Mouse (Mus musculus) embryo, embryonic 11 days (tissue): ENCODE measurements around the gene Hsd17b13.
"Not testable (repeated sequence)": the region's sequence is repeated elsewhere in the genome, so short reads cannot be mapped to it uniquely, and the experiment has no call there.

Experiments
- DNase-seq: peaks from one replicate; pipeline ENCODE4 v3.0.0-alpha.2; 2015

Gene Hsd17b13

DNA sequence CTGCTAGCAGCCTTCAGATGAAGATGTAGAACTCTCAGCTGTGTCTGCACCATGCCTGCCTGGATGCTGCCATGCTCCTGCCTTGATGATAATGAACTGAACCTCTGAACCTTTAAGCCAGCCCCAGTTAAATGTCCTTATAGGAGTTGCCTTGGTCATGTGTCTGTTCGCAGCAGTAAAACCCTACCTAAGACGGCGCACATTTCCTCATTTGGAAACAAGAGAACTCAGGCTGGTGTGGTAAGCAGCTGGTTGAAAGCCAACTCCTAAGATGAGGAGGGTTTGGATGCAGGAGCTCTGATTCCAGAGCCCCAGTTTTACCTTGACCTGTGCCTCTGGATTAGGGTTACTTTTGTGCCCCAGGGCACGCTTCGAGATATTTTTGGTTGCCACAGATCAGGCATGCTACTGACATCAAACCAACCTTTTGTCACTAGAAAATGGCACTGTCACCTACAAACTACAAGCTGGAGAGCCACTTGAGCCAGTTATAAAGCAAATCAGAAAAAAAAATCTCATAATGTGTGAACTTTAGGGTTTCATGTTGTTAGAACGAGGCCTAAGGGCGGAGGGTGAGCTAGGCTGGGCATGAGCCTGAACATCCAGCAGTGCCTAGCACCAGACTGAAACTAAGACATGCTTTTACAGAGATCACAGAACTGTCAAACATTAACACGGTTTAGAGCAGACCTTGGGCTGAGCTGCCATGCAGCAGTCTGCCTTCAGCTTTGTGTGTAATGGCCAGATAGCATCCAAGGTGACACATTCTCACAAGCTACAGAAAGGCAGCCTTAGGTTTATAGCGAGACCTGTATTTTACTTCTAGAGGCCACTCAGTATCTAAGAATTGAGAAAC is 3.7 kb upstream of the Hsd17b13 start:
- no peak for DNase-seq

DNA sequence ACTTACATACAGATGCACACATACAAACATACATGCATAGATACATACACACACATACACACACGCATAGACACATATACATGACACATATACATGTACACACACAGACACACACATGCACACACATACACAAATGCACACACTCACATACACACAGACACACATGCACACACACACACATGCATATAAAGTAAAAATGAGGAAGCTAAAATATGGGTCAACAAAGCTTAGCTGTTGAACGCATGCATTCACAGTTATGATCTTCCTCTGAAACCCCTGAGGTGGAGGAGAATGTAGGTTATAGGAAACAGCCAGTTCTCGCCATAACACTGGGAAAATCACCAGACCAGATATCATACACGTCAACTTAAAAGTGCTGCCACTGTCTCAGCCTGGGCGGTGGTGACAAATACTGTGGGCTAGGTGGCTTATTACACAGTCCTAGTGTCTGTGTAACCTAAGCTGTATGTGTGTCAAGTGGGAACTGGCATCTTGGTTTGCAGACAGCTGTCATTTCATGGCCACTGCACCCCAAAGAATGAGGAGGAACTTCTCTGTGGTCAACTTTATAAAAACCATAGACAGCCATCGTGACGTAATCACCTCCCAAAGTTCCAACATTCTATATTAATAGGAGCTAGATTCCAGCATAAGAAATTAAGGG is 829 bp upstream of the Hsd17b13 start:
- no peak for DNase-seq

DNA sequence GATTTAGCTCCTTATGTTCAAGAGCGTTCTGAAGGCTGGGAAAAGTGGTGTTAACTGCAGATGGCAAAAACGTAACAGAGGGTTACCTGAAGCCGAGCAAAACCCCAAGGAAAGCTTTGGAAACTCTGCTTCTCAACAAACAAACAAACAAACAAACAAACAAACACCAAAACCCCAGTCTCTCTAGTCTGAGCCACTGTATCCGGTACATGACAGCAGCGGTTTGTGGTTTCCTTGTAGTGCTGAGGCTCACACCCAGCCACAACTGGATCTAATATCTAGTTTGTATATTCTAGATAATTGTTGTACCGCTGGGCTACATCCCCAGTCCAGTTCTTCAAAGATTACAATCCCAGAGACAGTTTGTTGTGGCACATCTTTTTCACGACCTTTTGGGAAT is 1.5 kb downstream of the Hsd17b13 start:
- no peak for DNase-seq

DNA sequence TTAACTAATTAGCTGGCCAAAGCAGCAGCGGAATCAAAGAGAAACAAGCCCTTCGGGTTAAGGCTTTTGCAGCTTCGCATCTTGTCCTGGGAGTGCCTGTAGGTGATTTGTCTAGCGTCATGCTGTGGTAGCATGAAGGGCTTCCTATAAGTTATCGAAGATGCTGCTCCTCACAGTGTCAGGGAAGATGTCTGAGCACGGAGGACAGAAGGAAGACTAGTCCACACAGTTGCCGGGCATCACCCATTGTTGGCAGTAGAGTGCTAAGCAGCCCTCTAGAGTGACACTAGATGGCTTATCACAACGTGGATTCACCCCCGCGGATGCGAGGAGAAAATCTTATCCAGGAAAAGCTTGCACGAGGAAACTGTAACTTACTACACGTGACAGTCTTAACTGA is 4.4 kb downstream of the Hsd17b13 start:
- no peak for DNase-seq

DNA sequence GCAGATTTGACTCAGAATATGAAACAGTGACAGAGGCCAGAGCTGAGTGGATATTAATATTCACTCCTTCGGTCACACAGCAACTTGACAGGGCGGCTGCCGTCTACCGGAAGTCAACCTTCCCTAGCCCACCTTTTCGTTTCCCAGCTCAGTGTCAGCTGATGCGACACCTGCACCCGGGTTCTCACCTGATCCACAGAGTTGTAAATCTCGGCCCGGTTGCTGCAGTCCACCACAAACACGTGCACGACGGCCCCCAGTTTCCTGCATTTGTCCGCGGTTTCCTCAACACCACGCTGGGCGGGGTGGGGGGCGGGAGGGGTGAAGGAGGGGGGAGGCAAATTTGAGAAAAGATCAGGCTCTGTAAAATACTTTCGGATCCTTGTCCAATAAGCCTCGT is 4.8 kb downstream of the Hsd17b13 start:
- DNase-seq: no peak

DNA sequence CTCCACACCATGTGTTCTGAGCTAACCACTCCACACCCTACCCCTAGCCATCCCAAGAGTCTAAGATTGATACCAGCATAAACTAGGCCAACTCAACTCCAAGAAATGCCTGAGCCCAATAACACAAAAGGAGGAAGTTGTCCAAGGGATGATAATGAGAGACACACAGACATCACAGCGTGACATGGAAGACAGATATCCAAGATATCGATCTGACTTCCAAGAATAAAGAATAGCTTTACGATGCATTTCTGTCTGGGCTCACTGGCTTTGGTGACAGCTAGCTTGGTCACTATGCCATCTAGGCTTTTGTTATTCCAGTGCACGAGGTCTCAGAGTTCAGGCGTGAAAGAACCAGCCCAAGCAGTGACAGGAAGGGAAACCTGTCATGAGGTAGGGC is 6.2 kb downstream of the Hsd17b13 start:
- no peak for DNase-seq

DNA sequence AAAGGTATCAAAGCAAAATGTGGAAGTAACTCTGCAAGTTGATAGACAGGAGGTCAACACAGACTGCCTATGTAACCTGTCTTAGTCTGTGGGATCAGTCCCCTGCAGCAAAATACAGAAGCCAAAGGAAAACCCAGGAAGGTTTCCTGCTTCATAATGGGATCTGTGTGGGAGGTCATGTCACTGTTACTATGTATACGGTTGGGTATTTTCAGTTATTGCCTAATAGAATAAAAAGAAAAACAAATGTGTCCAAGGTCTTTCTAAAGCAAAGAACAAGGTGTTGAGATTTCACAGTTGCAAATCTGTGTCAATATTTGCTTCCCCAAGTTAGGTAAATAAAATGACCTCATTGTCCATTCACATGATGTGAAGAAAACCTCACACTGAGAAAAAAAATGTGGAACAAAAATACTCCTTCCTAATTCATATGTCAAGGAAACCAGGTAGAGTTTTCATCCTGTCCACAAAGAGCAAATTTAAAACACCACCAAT is 14.2 kb downstream of the Hsd17b13 start:
- no peak for DNase-seq

DNA sequence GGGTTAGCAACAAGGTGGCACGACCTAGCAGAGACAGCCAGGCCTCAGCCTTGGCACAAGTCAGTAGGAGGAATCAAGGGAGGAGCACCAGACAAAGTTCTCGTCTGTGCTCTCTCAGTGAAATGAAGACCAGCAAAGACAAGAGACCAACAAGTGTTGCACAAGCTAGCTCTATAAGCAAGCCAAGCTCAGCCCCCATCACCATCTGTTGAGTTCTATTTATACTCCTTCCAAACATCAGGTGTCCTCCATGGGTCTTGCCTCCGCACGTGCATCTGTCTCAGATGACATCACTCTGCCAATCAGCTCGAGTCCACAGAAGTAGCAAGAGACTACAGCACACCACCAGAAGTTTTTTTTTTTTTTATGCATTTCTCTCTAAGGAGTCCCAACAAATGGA is 22.6 kb downstream of the Hsd17b13 start:
- no peak for DNase-seq

DNA sequence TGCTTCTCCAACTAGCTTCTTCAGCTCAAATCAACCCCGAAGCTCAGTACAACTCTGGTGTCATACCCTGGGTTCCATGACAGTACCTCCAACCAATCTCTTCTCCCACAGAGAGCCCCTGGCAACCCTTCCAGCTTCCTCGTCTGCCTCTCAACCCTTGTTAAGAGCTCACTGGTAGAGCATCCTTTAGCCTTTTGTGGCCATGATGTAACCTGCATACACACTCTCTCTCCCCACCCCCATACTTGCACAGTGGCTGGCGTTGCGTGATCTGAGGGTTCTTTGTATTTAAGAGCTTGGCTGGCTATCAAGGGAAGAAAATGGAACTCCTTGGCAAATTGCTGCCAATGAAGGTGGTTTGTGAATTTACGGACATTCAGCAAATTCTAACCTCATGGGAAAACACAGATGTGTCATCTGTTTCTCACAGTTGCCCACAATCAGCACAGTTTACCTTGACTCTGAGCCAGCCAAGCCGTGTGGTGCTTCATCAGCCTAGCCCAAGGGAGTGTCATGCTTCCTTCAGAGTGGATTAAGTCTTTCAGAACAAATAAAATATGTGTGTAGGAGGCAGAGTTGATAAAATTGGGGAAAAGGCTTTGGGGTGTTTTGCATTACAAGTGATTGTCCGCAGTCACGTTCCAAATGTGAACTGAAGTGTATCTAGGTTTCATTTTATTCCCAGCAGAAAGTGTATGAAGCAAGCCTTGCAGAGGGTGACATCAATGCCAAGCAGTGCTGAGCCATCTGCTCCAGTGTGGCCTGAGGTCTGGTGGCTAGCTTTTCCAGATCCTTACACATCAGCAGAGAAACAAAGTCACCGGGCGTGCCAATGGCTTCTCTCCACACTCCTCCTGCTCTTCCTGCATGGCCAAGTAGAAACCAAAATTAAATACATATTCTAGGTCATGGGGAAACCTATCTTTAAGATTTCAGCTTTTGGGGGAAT is 23.8 kb downstream of the Hsd17b13 start:
- DNase-seq: no peak

DNA sequence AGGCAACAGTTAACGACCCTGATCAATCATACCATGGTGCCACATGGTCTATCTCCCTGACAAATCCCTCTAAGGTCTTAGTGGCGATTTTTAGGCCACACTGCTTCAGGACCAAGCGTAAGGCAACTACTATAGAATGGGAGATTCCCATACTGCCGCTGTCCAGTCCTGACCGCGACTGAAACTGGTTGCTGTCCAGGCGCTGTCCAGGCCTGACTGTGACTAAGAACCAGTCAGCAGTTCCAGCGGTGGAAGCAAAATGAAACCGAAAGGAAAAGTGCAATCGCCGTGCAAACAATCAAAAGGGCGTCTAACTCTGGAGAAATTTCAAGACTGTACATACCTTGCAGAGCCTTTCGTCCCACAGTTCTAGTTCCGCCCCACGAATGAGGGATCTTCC is 27.1 kb downstream of the Hsd17b13 start:
- not testable (repeated sequence) for DNase-seq

DNA sequence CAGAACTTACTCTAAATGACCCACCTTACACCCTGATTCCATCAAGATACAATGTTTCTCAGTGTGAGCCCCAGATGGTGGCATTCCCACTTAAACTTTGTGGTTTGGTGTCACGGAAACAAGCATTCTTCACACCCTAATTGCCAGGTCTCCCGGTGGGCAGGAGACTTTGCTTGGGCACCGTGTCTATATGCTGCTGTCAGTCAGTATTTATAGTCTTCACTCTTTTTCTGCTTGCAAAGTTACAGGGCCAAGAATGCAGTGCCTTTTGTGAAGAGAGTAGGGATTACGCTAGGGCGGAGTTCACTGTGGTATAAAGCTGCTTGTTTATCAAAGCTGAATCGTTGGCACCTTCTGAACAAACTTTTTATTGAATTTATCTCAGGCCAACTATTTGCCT is 34.0 kb downstream of the Hsd17b13 start:
- no peak for DNase-seq

DNA sequence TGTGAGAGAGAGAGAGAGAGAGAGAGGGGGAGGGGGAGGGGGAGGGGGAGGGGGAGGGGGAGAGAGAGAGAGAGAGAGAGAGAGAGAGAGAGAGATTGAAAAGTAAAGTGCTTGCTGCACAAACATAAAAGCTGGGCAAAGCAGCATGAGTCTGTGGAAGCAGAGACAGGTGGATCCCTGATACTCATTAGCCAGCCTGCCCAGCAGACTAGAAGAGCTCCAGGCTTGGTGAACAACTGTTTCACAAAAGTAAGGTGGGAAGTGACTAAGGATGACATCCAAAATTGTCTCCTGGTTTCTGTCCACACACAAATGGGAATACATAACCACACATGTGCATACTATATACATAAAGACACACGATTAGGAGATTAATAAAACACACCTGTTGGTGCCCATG is 37.4 kb downstream of the Hsd17b13 start:
- DNase-seq: no peak

DNA sequence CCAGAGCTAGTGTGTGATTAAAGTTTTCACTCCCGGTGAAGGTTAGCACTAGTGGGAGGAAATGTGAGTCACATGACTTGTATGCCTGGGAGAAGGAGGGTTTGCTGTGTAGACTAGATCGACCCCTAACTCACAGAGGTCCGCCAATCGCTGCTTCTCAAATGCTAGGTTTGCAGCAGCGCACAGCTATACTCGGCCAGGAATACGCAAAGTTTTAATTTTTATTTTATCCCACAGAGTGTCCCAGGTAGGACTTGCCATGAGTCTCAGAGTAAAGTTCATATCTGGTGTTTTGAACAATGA is 37.9 kb downstream of the Hsd17b13 start:
- DNase-seq: no peak

DNA sequence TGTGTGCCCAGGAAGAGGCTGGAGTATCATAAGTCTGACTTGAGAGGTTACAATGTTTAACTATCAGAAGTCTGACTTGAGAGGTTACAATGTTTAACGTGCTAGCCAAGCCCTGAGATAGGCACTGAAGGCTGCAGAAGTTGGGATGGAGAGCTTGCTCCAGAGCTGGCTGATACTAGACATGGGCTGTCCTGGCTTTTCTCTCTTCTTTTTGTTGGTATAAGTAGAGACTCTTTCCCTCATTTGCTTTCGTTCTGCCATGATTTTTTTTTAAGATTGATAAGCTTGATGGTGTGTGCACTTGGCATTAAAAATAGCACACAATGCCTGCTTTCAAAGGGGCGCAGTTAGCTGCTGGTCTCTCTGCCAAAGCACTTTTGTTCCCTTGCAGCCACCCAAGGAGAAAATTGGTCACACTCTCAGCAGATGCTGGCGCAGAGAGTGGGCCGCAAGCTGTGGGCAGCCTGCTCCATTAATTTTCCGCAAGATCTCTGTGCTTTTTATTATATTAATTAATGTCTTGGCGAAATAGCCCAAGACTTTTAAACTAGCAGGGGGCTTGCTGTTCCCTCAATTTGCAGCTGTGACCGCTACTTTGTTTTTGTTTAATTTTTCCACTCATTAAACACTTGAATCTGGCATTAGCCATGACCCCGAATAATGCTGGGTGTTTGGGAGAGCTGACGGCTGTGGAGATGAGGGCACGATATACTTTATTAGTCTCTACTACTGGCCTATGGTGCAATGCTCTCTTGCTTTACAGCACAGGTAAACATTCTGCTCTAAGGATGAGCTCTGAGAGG is 38.5 kb downstream of the Hsd17b13 start:
- DNase-seq: peak; percentile 67

DNA sequence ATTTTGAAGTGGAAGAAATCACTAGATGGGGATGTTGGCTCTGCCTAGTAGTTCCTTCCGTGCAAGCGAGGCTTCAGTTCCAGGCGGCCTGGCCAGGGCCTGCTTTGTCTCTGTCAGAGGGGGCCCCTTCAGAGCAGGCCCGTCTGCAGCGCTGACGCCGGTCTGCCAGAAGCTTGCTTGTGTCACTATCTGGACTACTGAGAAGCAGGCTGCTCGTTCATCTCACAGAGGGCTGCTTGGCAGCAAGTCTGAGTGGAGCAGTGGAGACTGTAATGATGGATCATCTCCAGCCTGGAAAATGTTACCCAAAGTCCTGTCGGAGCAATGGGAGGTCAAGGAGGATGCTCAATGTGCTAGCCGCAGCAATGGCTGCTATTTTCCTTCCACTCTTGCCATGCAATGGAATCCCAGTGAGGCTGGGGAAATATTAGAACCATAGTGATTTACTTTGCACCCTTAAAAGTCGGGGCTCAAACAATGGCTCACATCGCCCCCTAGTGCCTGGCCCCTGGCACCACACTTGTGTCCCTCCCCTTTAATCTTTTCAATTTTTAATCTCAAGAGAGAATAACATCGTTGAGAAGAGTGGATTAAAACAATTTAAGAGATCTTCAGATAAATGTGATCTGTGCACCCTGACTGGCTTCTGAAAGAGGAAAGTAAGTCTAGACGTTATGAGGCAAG is 40.2 kb downstream of the Hsd17b13 start:
- peak; percentile 60 for DNase-seq

DNA sequence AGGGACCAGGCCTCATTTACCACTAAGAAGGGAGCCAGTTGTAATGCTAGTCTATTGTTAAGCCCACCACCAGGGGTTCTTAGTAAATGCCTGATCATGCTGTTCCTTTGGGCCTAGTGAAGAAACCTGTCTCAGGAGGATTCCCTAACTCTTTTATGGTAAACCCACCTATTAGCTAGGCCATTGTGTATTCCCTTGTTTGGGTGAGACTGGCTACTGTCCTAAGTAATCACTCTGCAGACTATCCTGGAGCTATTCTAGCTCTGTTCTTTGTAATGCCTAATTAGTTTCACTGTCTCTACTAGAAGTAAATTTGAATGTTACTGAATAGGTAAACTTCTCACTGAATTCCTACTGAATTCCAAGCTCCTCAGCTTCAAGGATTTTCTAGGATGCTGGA is 45.3 kb downstream of the Hsd17b13 start:
- DNase-seq: not testable (repeated sequence)

DNA sequence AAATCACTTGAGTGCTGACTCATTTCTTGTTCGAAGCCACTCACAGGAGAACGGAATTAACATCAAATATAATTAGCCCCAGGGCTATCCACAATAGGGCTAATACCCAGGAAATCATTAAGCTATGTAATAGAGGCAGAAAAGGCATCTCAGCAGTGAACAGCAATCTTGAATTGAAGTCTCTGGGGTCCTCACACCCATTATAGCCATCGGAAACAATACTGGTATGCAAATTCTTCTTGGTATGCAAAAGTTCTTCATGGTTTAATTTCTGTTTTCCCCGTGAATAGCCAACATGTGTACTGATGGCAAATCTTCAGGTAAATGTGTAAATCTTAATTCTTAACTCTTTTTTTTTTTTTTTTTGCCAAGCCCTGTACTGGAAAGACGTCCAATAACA is 46.7 kb downstream of the Hsd17b13 start:
- no peak for DNase-seq

DNA sequence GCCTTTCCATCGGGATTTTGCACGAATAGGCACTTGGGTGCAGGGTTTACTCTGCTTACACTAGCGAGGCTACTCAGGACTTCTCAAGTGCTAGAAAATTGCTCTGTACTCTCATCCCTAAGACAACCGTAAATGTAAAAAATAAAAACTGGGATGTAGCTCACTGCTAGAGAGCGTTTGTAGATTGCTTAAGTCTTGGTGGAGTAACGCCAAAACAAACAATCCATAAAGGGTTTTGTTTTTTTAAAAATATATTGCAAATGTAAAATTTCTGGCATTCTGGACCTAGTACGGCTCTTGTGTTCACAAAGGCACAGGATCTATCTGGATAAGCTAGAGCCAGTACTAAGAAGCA is 49.0 kb downstream of the Hsd17b13 start:
- DNase-seq: no peak

DNA sequence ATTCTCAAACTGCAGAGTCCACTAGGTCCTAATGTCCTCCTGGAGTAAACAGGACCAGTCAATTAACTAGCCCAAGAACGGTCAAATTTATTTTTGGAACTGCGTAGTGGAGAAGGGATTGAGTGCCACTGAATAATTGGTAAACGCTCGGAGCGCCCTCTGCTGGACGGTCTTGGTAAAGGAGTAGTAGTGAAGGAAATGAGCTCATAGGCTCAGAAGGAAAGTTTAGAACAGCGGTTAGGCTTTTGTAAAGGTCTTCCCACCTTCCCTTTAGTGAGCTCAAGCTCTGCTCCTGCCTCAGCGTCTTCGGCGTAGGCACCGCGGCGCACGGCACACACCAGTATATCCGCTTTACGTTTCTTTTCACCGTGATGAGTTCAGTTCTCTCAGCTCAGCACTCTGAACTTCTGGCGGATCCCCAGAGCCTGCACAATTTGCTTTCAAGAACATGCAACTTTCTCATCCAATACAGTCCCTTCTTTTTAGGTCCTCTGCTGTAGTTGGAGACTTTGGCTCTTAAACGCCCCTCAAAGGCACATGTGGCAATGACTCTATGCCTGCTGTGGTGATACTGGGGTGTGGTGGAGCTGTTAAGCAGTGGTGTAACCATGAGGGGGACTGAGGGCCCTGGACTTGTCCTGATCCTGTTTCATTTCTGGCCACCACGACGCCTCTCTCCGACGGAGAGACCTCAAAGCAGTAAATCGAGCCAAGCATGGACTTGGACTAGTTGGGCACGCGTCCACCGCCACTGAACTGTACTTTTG is 49.6 kb downstream of the Hsd17b13 start:
- peak; percentile 91 for DNase-seq

DNA sequence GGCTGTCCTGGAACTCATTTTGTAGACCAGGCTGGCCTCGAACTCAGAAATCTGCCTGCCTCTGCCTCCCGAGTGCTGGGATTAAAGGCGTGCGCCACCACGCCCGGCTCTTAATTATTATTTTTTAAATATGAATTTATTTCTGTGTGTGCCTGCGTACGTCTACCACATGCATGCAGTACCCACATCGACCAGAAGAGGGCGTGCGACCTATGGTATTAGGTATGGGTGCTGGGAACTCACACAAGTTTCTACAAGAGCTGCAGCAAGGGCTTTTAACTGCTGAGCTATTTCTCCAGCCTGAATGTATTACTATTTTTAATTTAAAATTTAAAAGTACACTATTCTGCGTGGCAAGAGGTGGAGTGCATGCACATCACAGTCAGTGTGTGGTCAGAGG is 50.8 kb downstream of the Hsd17b13 start:
- no peak for DNase-seq

DNA sequence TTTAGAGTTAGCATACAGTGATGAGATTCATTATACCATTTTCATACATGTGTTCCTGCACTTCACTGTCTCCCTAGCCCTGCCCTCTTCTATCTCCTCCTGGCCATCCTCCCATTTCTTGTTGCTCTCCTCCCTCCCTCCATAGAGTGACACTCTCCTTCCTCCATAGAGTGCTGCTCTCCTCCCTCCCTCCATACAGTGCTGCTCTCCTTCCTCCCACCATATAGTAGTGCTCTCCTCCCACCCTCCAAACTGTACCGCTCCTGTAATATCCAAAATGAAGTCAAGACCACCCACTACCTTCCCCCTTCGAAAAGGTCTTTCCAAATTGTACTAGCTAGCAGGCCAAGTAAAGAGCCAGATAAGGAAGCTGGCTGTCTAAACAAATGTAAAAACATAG is 53.5 kb downstream of the Hsd17b13 start:
- DNase-seq: no peak
